Comparison of ENCODE assay signal across 8 mouse cellular contexts in the genomic region with DNA sequence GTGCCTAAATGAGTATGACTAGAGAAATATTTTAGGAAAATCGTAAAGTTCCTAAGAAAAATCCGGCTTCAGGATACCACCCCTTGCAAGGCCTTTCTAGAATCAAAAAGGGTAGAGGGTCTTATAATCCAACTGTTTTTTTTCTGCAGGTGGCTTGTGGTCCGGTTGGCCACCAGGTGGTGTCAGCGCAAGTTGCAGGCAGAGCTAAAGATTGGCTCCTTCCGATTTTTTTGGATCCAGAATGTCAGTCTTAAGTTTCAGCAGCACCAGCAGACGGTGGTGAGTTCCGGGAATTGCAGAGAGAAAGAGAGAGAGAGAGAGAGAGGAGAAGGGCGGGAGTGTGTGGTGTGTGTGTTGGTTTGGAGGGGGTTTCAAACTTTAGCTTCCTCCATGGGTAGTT. TPM values are rescaled to one million over a fixed set of nuclear protein-coding genes. Genes with fewer than 3 reads are reported as not detected.
DNase-seq lines count a peak whose midpoint lies in the region; ATAC-seq lines count a peak whose summit lies in the region.

No protein-coding gene starts in this region.

- no peak for ATAC-seq in hindbrain, embryonic 14.5 days (ENCODE audit: low FRiP score)

- H3K27ac ChIP-seq in hindbrain, embryonic 14.5 days, result no peak overlapping the region

- peak overlapping the region; percentile 85; the same call in 1 of the 2 replicates for H3K9ac ChIP-seq in hindbrain, embryonic 14.5 days

- WGBS in hindbrain, embryonic 14.5 days, result 5% methylated on average over 8 of the region's 8 CpGs

- peak overlapping the region; percentile 84 for H3K4me3 ChIP-seq in hindbrain, embryonic 14.5 days (replicated peaks; ENCODE audit: low read length)
- H3K4me3 ChIP-seq in megakaryocyte, embryonic 14.5 days (replicated peaks), result peak overlapping the region; percentile 94

- H3K4me2 ChIP-seq in hindbrain, embryonic 14.5 days (replicated peaks), result peak overlapping the region; percentile 75

- intact Hi-C loops in left cerebral cortex, postnatal 14 days (cut with DNase I), result loop anchor here (5.0 kb wide), 2 partner anchors 65 to 80 kb away; partner anchors contain the start of genes Pigs and Unc119

- no peaks in the 10 kb centered on the region for H3K27me3 ChIP-seq in hindbrain, embryonic 14.5 days (ENCODE audit: control insufficient read depth, insufficient read depth, low read length)
- H3K27me3 ChIP-seq in megakaryocyte, embryonic 14.5 days (replicated peaks), result no peaks in the 10 kb centered on the region

- DNase-seq in ovary, postnatal 36 days (ENCODE audit: low spot score), result peak; percentile 41
- DNase-seq in ovary, adult 18-20 months (ENCODE audit: low spot score), result no peak
- DNase-seq in cerebellum, postnatal 10 days, result peak; percentile 78 to 79
- peak; percentile 12 to 63 for DNase-seq in frontal cortex, adult 2 months (ENCODE audit: extremely low spot score in 1 of 2, low spot score in 1 of 2)
- DNase-seq in hindbrain, embryonic 14.5 days (ENCODE audit: low spot score), result peak; percentile 59
- peak; percentile 49 to 77 for DNase-seq in left cerebral cortex, postnatal 14 days (ENCODE audit: low spot score in 2 of 2)
- peak; percentile 50 for DNase-seq in right cerebral cortex, postnatal 4 days

- peaks cover 44% of the 10 kb centered on the region for H3K36me3 ChIP-seq in hindbrain, embryonic 14.5 days (replicated peaks; ENCODE audit: control insufficient read depth, insufficient read depth)
- peaks cover 43% of the 10 kb centered on the region for H3K36me3 ChIP-seq in megakaryocyte, embryonic 14.5 days (replicated peaks; ENCODE audit: low read length)

- no peaks in the 10 kb centered on the region for H3K9me3 ChIP-seq in hindbrain, embryonic 14.5 days (ENCODE audit: control insufficient read depth, low read length)
- no peaks in the 10 kb centered on the region for H3K9me3 ChIP-seq in megakaryocyte, embryonic 14.5 days

- H3K4me1 ChIP-seq in hindbrain, embryonic 14.5 days (replicated peaks; ENCODE audit: control insufficient read depth, insufficient read depth, low read length), result peaks cover 11% of the 10 kb centered on the region; the same call in 1 of the 2 replicates
- peaks cover 46% of the 10 kb centered on the region for H3K4me1 ChIP-seq in megakaryocyte, embryonic 14.5 days

RNA-seq across cellular contexts. Expression of gene 2610507B11Rik, which starts 1.0 kb away (rescaled TPM):
- polyA plus RNA-seq in frontal cortex, adult 2 months (2012; rRNA removed), result 119 and 129 TPM in 2 replicates
- 64.2 and 67.2 TPM in 2 replicates for polyA plus RNA-seq in hindbrain, embryonic 14.5 days (2014; fragmentation: Nextera tagmentation; extraction: Ambion mirVana)
- total RNA-seq in left cerebral cortex, postnatal 14 days (2021), result 100 to 1,000 TPM; 171 to 187 TPM
- 17.1 and 39.7 TPM in 2 replicates for polyA plus RNA-seq in megakaryocyte, embryonic 14.5 days (2012; ENCODE audit: insufficient read depth, low replicate concordance)

RNA-seq across cellular contexts. Expression of gene Supt6, which starts 16.8 kb away (rescaled TPM):
- 45.4 and 48.7 TPM in 2 replicates for polyA plus RNA-seq in frontal cortex, adult 2 months (2012; rRNA removed)
- polyA plus RNA-seq in hindbrain, embryonic 14.5 days (2014; fragmentation: Nextera tagmentation; extraction: Ambion mirVana), result 24.4 and 25.3 TPM in 2 replicates
- total RNA-seq in left cerebral cortex, postnatal 14 days (2021), result 10 to 100 TPM; 89.6 to 96.1 TPM
- polyA plus RNA-seq in megakaryocyte, embryonic 14.5 days (2012; ENCODE audit: insufficient read depth, low replicate concordance), result 95.6 and 155 TPM in 2 replicates

RNA-seq across cellular contexts. Expression of gene Sdf2, which starts 17.0 kb away (rescaled TPM):
- polyA plus RNA-seq in frontal cortex, adult 2 months (2012; rRNA removed), result 107 and 124 TPM in 2 replicates
- polyA plus RNA-seq in hindbrain, embryonic 14.5 days (2014; fragmentation: Nextera tagmentation; extraction: Ambion mirVana), result 94.5 and 103 TPM in 2 replicates
- 10 to 100 TPM; 67.7 to 70.3 TPM for total RNA-seq in left cerebral cortex, postnatal 14 days (2021)
- polyA plus RNA-seq in megakaryocyte, embryonic 14.5 days (2012; ENCODE audit: insufficient read depth, low replicate concordance), result 13.1 and 13.3 TPM in 2 replicates

RNA-seq across cellular contexts. Expression of gene BC030499, which starts 28.1 kb away (rescaled TPM):
- 15.2 and 18.6 TPM in 2 replicates for polyA plus RNA-seq in frontal cortex, adult 2 months (2012; rRNA removed)
- 0.16 and 0.35 TPM in 2 replicates for polyA plus RNA-seq in hindbrain, embryonic 14.5 days (2014; fragmentation: Nextera tagmentation; extraction: Ambion mirVana)
- total RNA-seq in left cerebral cortex, postnatal 14 days (2021), result 1 to 10 TPM; 6.4 to 9.3 TPM
- not detected in 2 replicates for polyA plus RNA-seq in megakaryocyte, embryonic 14.5 days (2012; ENCODE audit: insufficient read depth, low replicate concordance)

RNA-seq across cellular contexts. Expression of gene Spag5, which starts 38.8 kb away (rescaled TPM):
- 14.7 and 16.8 TPM in 2 replicates for polyA plus RNA-seq in frontal cortex, adult 2 months (2012; rRNA removed)
- 5.6 and 9.2 TPM in 2 replicates for polyA plus RNA-seq in hindbrain, embryonic 14.5 days (2014; fragmentation: Nextera tagmentation; extraction: Ambion mirVana)
- 1 to 10 TPM; 5.0 to 8.4 TPM for total RNA-seq in left cerebral cortex, postnatal 14 days (2021)
- 16.9 and 30.9 TPM in 2 replicates for polyA plus RNA-seq in megakaryocyte, embryonic 14.5 days (2012; ENCODE audit: insufficient read depth, low replicate concordance)
